Mouse (Mus musculus) midbrain, postnatal 0 days (tissue): ENCODE results near the gene Tcf25. TPM values are rescaled to one million over a fixed set of nuclear protein-coding genes. Genes with fewer than 3 reads are reported as not detected.

Source experiments
- ATAC-seq: fragments of 200-750 bp; cut with Nextera tagmentation; 2 replicates; pipeline ENCODE4 v1.8.0; 2017; ENCODE audit warnings: moderate number of reproducible peaks, mild to moderate bottlenecking, moderate TSS enrichment, moderate library complexity; ENCODE audit not compliant: low FRiP score
- DNase-seq: peaks from one replicate; pipeline ENCODE4 v3.0.0-alpha.2; 2015; ENCODE audit warnings: low spot score
- H3K27ac ChIP-seq: fragments of 300-500 bp; sonication (generic); 2 replicates; pipeline ENCODE4 v1.5.1; 2014; ENCODE audit warnings: low read depth, mild to moderate bottlenecking, low read length, mixed read lengths
- H3K27me3 ChIP-seq: fragments of 300-500 bp; sonication (generic); 2 replicates; pipeline ENCODE4 v1.6.1; 2014; ENCODE audit warnings: low read length, control low read depth, mixed read lengths; ENCODE audit not compliant: insufficient read depth
- H3K36me3 ChIP-seq: fragments of 300-500 bp; sonication (generic); 2 replicates; pipeline ENCODE4 v1.6.1; 2014; ENCODE audit warnings: low read length, control low read depth, mixed read lengths; ENCODE audit not compliant: insufficient read depth
- H3K4me1 ChIP-seq: fragments of 300-500 bp; sonication (generic); 2 replicates; pipeline ENCODE4 v1.6.1; 2014; ENCODE audit warnings: mild to moderate bottlenecking, control low read depth, antibody characterized with exemption, low read length, mixed read lengths; ENCODE audit not compliant: insufficient read depth
- H3K4me2 ChIP-seq: fragments of 300-500 bp; sonication (generic); 2 replicates; pipeline ENCODE4 v1.6.1; 2014; ENCODE audit warnings: low read depth, mild to moderate bottlenecking, low read length, mixed read lengths; ENCODE audit not compliant: poor library complexity, severe bottlenecking
- H3K4me3 ChIP-seq: fragments of 300-500 bp; sonication (generic); 2 replicates; pipeline ENCODE4 v1.5.1; 2014; ENCODE audit warnings: low read depth, mild to moderate bottlenecking, low read length, moderate library complexity
- H3K9ac ChIP-seq: fragments of 300-500 bp; sonication (generic); replicated peaks from 2 replicates; pipeline ENCODE4 v1.6.1; 2014; ENCODE audit warnings: mild to moderate bottlenecking, low read length, moderate library complexity, mixed read lengths; ENCODE audit not compliant: poor library complexity, severe bottlenecking
- H3K9me3 ChIP-seq: fragments of 300-500 bp; sonication (generic); 2 replicates; pipeline ENCODE4 v1.6.1; 2016; ENCODE audit warnings: low read length, control low read depth
- CTCF ChIP-seq: IDR thresholded peaks from 2 replicates; pipeline ENCODE4 v1.5.1; 2016; ENCODE audit warnings: antibody characterized with exemption, mild to moderate bottlenecking
- WGBS: fragments of 180-500 bp; shearing (Covaris S2); extraction: QIAGEN DNeasy Blood & Tissue Kit; methylation state at CpG from one replicate; pipeline ENCODE4 v1.1.7; 2014; 5-methylcytosine and 5-hydroxymethylcytosine counted together
- polyA plus RNA-seq: library from polyadenylated mRNA; unstranded; fragments of >200 nt; fragmentation: Nextera tagmentation; extraction: Ambion mirVana; gene quantifications from 2 replicates; pipeline ENCODE4 v1.2.1, GENCODE M21; 2015
- total RNA-seq: library from RNA; depleted of rRNA; stranded (reverse); fragments of >200 nt; gene quantifications from 2 replicates; pipeline ENCODE4 v1.2.3, GENCODE M21; 2014

Tcf25 gene
- total and polyA plus RNA-seq, 2 experiments from 2014 or later: 413 to 538 TPM

- H3K36me3 ChIP-seq: peaks cover 59% of the 10 kb centered on the region
- H3K4me3 ChIP-seq: no peak overlapping the region
- WGBS: 90% methylated on average over 9 of the region's 9 CpGs
- no peak overlapping the region for H3K27ac ChIP-seq
- TF ChIP-seq CTCF: no peak
- H3K4me1 ChIP-seq: no peaks in the 10 kb centered on the region; the same call in 1 of the 2 replicates
- no peak overlapping the region for H3K4me2 ChIP-seq
- no peak overlapping the region for H3K9ac ChIP-seq
- H3K9me3 ChIP-seq: no peaks in the 10 kb centered on the region
- no peak for ATAC-seq
- DNase-seq: no peak
- no peaks in the 10 kb centered on the region for H3K27me3 ChIP-seq
These were observed 28.4 kb downstream of the Tcf25 start for GRCm38 (mm10) chr8:123401936-123402335.

GRCm38 (mm10) chr8:123402730-123403326 lies 29.3 kb downstream of the Tcf25 start:
- Histone ChIP-seq H3K9me3 (no peaks in the 10 kb centered on the region), H3K4me2 (no peak overlapping the region), H3K27me3 (no peaks in the 10 kb centered on the region), H3K36me3 (peaks cover 51% of the 10 kb centered on the region), H3K9ac (no peak overlapping the region), H3K4me3 (no peak overlapping the region), H3K27ac (no peak overlapping the region), H3K4me1 (no peaks in the 10 kb centered on the region; the same call in 1 of the 2 replicates)
- ATAC-seq: no peak
- no peak for TF ChIP-seq CTCF
- 97% methylated on average over 9 of the region's 9 CpGs for WGBS
- DNase-seq: no peak

GRCm38 (mm10) chr8:123404521-123404920 lies 31.0 kb downstream of the Tcf25 start:
- ATAC-seq (no peak), DNase-seq (no peak)
- no peak overlapping the region for H3K9ac ChIP-seq
- no peak for TF ChIP-seq CTCF
- H3K27ac ChIP-seq: no peak overlapping the region
- 26% methylated on average over 8 of the region's 8 CpGs for WGBS
- no peaks in the 10 kb centered on the region for H3K27me3 ChIP-seq
- no peak overlapping the region for H3K4me3 ChIP-seq
- H3K4me1 ChIP-seq: peaks cover 9% of the 10 kb centered on the region
- no peaks in the 10 kb centered on the region for H3K9me3 ChIP-seq
- H3K36me3 ChIP-seq: peaks cover 34% of the 10 kb centered on the region
- no peak overlapping the region for H3K4me2 ChIP-seq

- no peak within 1 kb of the TSS for H3K27ac ChIP-seq
- H3K4me1 ChIP-seq: peaks cover 14% of the 10 kb centered on the region
- ATAC-seq (0 out of 2 replicates have a peak, but pooled peaks have one; percentile 1), DNase-seq (peak; percentile 75)
- TF ChIP-seq CTCF: peak; percentile 87
- no peaks in the 10 kb centered on the region for H3K9me3 ChIP-seq
- peaks cover 13% of the 10 kb centered on the region for H3K36me3 ChIP-seq
- H3K4me3 ChIP-seq: no peak within 1 kb of the TSS
- no peak within 1 kb of the TSS for H3K9ac ChIP-seq
- peak within 1 kb of the TSS; percentile 12; the same call in 1 of the 2 replicates for H3K4me2 ChIP-seq
- WGBS: 0% methylated on average over 4 of the region's 4 CpGs
- no peaks in the 10 kb centered on the region for H3K27me3 ChIP-seq
These were observed 33.2 kb downstream of the Tcf25 start, which contains the start of gene Mc1r for GRCm38 (mm10) chr8:123406786-123407185. Mc1r (plus strand) TSS chr8:123407107.

GRCm38 (mm10) chr8:123407612-123408011 lies 34.1 kb downstream of the Tcf25 start:
- no peak for ATAC-seq
- Histone ChIP-seq H3K4me3 (no peak overlapping the region), H3K9ac (no peak overlapping the region), H3K36me3 (peaks cover 6% of the 10 kb centered on the region; the same call in 1 of the 2 replicates), H3K9me3 (no peaks in the 10 kb centered on the region), H3K27ac (no peak overlapping the region), H3K27me3 (no peaks in the 10 kb centered on the region), H3K4me1 (peaks cover 14% of the 10 kb centered on the region), H3K4me2 (no peak overlapping the region)
- DNase-seq: no peak
- TF ChIP-seq CTCF: no peak
- WGBS: 94% methylated on average over 13 of the region's 13 CpGs
